Mouse (Mus musculus): ENCODE data around the gene Crybb3. TPM values are rescaled to one million over a fixed set of nuclear protein-coding genes. Genes with fewer than 3 reads are reported as not detected.

The Crybb3 gene
- total and polyA plus RNA-seq, 3 experiments: not detected

DNA sequence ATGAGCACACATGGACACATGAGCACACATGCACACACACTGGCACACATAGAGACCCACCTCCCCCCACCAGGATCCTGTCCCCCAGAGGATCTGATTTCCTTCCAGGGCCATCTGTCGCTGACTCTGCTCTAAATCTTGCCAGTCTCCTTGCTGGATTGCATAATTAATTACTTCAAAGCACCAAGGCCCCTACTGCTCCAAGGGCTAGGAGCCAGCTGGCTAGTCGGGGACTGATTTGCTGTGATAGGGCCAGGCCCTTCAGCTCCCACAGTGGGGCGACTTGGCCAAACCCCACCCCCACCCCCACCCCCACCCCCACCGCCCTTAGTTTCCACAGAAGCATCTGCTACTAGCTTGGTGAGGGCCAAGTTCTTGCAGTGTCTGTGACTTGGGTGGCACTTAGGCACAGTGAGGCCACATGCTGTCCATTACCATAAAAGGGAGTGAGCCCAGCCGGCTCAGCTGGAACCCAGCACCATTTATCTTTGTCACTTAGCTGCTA lies 39.8 kb downstream of the Crybb3 start:
- no peaks in the 10 kb centered on the region for H3K79me2 ChIP-seq (replicated peaks; ENCODE audit: control insufficient read depth, extremely low read depth, insufficient read depth, poor library complexity, severe bottlenecking)
- in situ Hi-C loops (cut with MboI; ENCODE audit: low pct_ligation_motif_present, low pct_unique_long_range_greater_than_20kb, low sequenced_read_pairs): loop anchor here (25.0 kb wide), 1 partner anchor 804 kb away; no protein-coding TSS in a partner anchor
- H3K27ac ChIP-seq (ENCODE audit: insufficient read depth, low read depth): no peak overlapping the region
- peaks cover 18% of the 10 kb centered on the region for H3K9me3 ChIP-seq (replicated peaks; ENCODE audit: low read length)
- no peak overlapping the region for H3K4me3 ChIP-seq (replicated peaks in 1 of 3; ENCODE audit: low read depth in 2 of 3, low read length in 2 of 3, poor library complexity in 1 of 3)
- no peaks in the 10 kb centered on the region for H3K27me3 ChIP-seq (replicated peaks)
- H3K9ac ChIP-seq (ENCODE audit: insufficient read depth, low read depth): no peak overlapping the region
- TF ChIP-seq CTCF (conservative IDR thresholded peaks at IDR 0.05 in 1 of 2, IDR thresholded peaks at IDR 0.05 in 1 of 2; ENCODE audit: low read depth in 2 of 2, low read length in 2 of 2): no peak
- TF ChIP-seq UBTF (IDR thresholded peaks at IDR 0.05; ENCODE audit: low read depth, low read length): no peak
- no peak for TF ChIP-seq E2F4 (IDR thresholded peaks at IDR 0.05; ENCODE audit: insufficient replicate concordance, low read depth, low read length)
- no peak for TF ChIP-seq ZKSCAN1 (IDR thresholded peaks at IDR 0.05; ENCODE audit: borderline replicate concordance, low read depth, low read length)
- no peak for TF ChIP-seq MAZ (IDR thresholded peaks at IDR 0.05; ENCODE audit: low read depth, low read length)
- TF ChIP-seq MEF2A (IDR thresholded peaks at IDR 0.05; ENCODE audit: borderline replicate concordance, low read depth, low read length): no peak
- TF ChIP-seq ELF1 (IDR thresholded peaks at IDR 0.05; ENCODE audit: low read depth, low read length): no peak
- no peak for TF ChIP-seq RCOR1 (conservative IDR thresholded peaks at IDR 0.05; ENCODE audit: low read depth, low read length)
- TF ChIP-seq PAX5 (IDR thresholded peaks at IDR 0.05; ENCODE audit: low read length): no peak
- TF ChIP-seq SMC3 (IDR thresholded peaks at IDR 0.05; ENCODE audit: low read depth, low read length): no peak
- no peak for TF ChIP-seq RAD21 (IDR thresholded peaks at IDR 0.05; ENCODE audit: low read depth, low read length)
- no peak for TF ChIP-seq MAX (IDR thresholded peaks at IDR 0.05; ENCODE audit: low read length)
- TF ChIP-seq JUND (conservative IDR thresholded peaks at IDR 0.05; ENCODE audit: low read depth, low read length): no peak
- no peak for TF ChIP-seq EP300 (IDR thresholded peaks at IDR 0.05; ENCODE audit: low read length)
- TF ChIP-seq NELFE (IDR thresholded peaks at IDR 0.05; ENCODE audit: low read depth, low read length): no peak
- TF ChIP-seq USF2 (conservative IDR thresholded peaks at IDR 0.05; ENCODE audit: low read depth, low read length): no peak
- TF ChIP-seq TBP (conservative IDR thresholded peaks at IDR 0.05; ENCODE audit: low read depth, low read length): no peak
- no peak for TF ChIP-seq JUN (IDR thresholded peaks at IDR 0.05; ENCODE audit: insufficient read depth, low read depth, low read length)
- no peak for TF ChIP-seq MXI1 (IDR thresholded peaks at IDR 0.05; ENCODE audit: low read depth, low read length)
- no peaks in the 10 kb centered on the region for H3K36me3 ChIP-seq (replicated peaks in 1 of 2; ENCODE audit: control insufficient read depth in 1 of 2, insufficient read depth in 1 of 2, low read length in 1 of 2)
- dilution Hi-C loops (cut with MboI; ENCODE audit: extremely low pct_ligation_motif_present, extremely low pct_unique_long_range_greater_than_20kb, low sequenced_read_pairs): no loop called here
- DNase-seq (ENCODE audit: extremely low read depth): no peak
- H3K4me2 ChIP-seq (ENCODE audit: insufficient read depth, low read depth, poor library complexity, severe bottlenecking): no peak overlapping the region
- no peaks in the 10 kb centered on the region for H3K4me1 ChIP-seq (ENCODE audit: control insufficient read depth in 1 of 2, insufficient read depth in 2 of 2)

DNA sequence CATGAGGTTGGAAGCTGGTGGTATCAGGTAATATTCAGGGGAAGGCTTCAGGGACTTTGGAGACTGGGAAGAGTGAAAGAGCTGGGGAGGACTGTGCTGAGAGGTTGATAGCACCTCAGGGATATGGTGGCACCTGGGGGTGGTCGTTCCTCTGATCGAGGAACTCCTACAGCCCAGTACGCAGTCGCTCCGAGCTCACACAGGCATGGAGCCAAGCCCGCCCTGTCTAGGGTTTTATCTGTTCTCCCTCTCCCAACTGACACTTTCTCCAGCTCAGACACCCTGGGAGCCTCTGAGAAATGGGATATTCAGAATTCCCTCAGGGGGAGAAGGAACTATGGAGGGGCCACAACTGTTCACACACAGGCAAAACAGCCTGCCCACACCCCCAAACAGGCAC lies 40.6 kb downstream of the Crybb3 start:
- no peak overlapping the region for H3K27ac ChIP-seq (ENCODE audit: insufficient read depth, low read depth)
- in situ Hi-C loops (cut with MboI; ENCODE audit: low pct_ligation_motif_present, low pct_unique_long_range_greater_than_20kb, low sequenced_read_pairs): loop anchor here (25.0 kb wide), 1 partner anchor 803 kb away; no protein-coding TSS in a partner anchor
- no peaks in the 10 kb centered on the region for H3K4me1 ChIP-seq (ENCODE audit: control insufficient read depth in 1 of 2, insufficient read depth in 2 of 2)
- dilution Hi-C loops (cut with MboI; ENCODE audit: extremely low pct_ligation_motif_present, extremely low pct_unique_long_range_greater_than_20kb, low sequenced_read_pairs): no loop called here
- no peaks in the 10 kb centered on the region for H3K79me2 ChIP-seq (replicated peaks; ENCODE audit: control insufficient read depth, extremely low read depth, insufficient read depth, poor library complexity, severe bottlenecking)
- TF ChIP-seq ZMIZ1 (IDR thresholded peaks at IDR 0.05; ENCODE audit: low read depth, low read length) (no peak), USF1 (IDR thresholded peaks at IDR 0.05; ENCODE audit: low read depth, low read length) (no peak), KAT2A (IDR thresholded peaks at IDR 0.05; ENCODE audit: insufficient replicate concordance, low read length) (no peak), ZNF384 (IDR thresholded peaks at IDR 0.05; ENCODE audit: low read depth, low read length) (no peak), CHD2 (IDR thresholded peaks at IDR 0.05; ENCODE audit: low read length) (no peak), POLR2A (IDR thresholded peaks at IDR 0.05; ENCODE audit: low read depth, low read length) (no peak), POLR2AphosphoS2 (IDR thresholded peaks at IDR 0.05; ENCODE audit: low read depth, low read length) (no peak), HCFC1 (IDR thresholded peaks at IDR 0.05; ENCODE audit: low read depth, low read length) (no peak), SMC3 (IDR thresholded peaks at IDR 0.05; ENCODE audit: low read depth, low read length) (no peak), ELF1 (IDR thresholded peaks at IDR 0.05; ENCODE audit: low read depth, low read length) (no peak), USF2 (conservative IDR thresholded peaks at IDR 0.05; ENCODE audit: low read depth, low read length) (no peak), EP300 (IDR thresholded peaks at IDR 0.05; ENCODE audit: low read length) (no peak), MEF2A (IDR thresholded peaks at IDR 0.05; ENCODE audit: borderline replicate concordance, low read depth, low read length) (no peak), MXI1 (IDR thresholded peaks at IDR 0.05; ENCODE audit: low read depth, low read length) (no peak), JUN (IDR thresholded peaks at IDR 0.05; ENCODE audit: insufficient read depth, low read depth, low read length) (no peak), MAZ (IDR thresholded peaks at IDR 0.05; ENCODE audit: low read depth, low read length) (no peak), TBP (conservative IDR thresholded peaks at IDR 0.05; ENCODE audit: low read depth, low read length) (no peak), NELFE (IDR thresholded peaks at IDR 0.05; ENCODE audit: low read depth, low read length) (no peak), CTCF (conservative IDR thresholded peaks at IDR 0.05 in 1 of 2, IDR thresholded peaks at IDR 0.05 in 1 of 2; ENCODE audit: low read depth in 2 of 2, low read length in 2 of 2) (no peak), MYC (IDR thresholded peaks at IDR 0.05; ENCODE audit: low read depth, low read length) (no peak)
- DNase-seq (ENCODE audit: extremely low read depth): no peak
- H3K9ac ChIP-seq (ENCODE audit: insufficient read depth, low read depth): no peak overlapping the region
- H3K9me3 ChIP-seq (replicated peaks; ENCODE audit: low read length): peaks cover 24% of the 10 kb centered on the region
- no peaks in the 10 kb centered on the region for H3K27me3 ChIP-seq (replicated peaks)
- no peaks in the 10 kb centered on the region for H3K36me3 ChIP-seq (replicated peaks in 1 of 2; ENCODE audit: control insufficient read depth in 1 of 2, insufficient read depth in 1 of 2, low read length in 1 of 2)
- H3K4me3 ChIP-seq (replicated peaks in 1 of 3; ENCODE audit: low read depth in 2 of 3, low read length in 2 of 3, poor library complexity in 1 of 3): no peak overlapping the region
- no peak overlapping the region for H3K4me2 ChIP-seq (ENCODE audit: insufficient read depth, low read depth, poor library complexity, severe bottlenecking)
